Mouse (Mus musculus) cerebellum, postnatal 10 days (tissue): ENCODE measurements at regions not wholly inside any gene's neighbourhood (a gene's known extent, or its start where the extent isn't known, plus 50 kb on each side); places are given as distances from the start of the nearest gene placed in this dataset.

Source experiments
- DNase-seq, 2 experiments: peaks; one replicate each; pipeline ENCODE4 v3.0.0; 2021; ENCODE audit warnings: mixed read lengths in 2 of 2

DNA sequence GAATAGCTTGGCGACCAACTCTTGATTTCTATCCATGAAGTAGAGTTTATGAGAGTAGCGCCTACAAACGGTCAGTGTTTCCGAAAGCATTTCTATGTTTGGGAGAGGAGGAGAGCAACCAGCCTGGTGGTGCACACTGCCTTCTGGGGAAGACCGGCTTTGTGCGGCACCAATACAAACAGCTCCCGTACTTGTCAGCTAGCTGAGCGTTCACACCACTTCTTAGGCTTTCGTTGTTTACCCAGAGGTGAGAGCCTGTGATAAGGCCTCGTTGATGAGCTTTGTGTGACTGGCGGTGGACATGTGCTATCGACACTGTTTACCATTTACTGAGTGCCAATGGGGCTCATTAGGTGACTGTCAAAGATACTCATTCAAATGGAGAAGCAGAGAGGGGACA lies 162.0 kb downstream of the Chic2 start:
- DNase-seq, result no peak

DNA sequence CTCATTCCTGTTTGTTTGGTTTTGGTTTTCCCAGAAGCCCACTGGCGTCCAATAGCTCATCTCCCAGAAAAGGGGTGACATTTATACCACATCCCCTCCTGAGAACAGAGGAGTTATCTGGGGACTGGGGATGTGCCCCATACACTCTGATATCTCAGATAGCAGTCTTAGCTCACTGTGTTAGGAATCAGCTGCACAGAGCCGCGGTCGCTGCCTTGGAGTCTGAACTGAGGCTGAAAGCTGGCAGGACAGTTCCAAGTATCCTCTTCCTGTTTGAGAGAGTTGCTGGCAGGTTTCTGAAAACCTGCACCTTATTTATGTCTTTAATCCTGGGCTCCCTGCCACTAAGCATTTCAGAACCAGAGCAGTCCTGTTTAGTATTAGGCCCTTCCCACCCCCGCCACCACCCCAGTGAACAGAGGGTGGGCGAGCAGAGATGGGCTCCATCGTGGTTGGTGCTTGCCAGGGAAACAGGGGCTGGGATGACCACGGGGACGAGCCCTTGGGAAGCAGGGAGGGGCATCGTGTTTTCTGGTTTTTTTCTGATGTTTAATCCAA lies 163.8 kb downstream of the Chic2 start:
- no peak for DNase-seq

DNA sequence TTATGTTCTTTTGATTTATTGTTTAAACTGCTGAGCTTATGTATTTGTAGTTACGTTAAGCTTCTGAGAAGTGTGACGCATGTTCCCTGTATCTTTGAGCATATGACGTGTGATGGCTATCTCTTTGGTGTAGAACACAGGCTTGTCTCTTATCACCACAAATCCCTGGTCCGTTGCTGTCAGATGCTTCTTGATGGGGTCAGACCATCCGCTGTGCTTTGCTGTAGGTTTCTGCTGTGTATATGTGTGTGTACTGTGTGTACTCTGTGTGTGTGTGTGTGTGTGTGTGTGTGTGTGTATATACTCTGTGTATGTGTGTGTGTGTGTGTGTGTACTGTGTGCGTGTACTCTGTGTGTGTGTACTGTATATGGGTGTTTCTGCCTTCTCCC lies 164.5 kb downstream of the Chic2 start:
- DNase-seq, result no peak

DNA sequence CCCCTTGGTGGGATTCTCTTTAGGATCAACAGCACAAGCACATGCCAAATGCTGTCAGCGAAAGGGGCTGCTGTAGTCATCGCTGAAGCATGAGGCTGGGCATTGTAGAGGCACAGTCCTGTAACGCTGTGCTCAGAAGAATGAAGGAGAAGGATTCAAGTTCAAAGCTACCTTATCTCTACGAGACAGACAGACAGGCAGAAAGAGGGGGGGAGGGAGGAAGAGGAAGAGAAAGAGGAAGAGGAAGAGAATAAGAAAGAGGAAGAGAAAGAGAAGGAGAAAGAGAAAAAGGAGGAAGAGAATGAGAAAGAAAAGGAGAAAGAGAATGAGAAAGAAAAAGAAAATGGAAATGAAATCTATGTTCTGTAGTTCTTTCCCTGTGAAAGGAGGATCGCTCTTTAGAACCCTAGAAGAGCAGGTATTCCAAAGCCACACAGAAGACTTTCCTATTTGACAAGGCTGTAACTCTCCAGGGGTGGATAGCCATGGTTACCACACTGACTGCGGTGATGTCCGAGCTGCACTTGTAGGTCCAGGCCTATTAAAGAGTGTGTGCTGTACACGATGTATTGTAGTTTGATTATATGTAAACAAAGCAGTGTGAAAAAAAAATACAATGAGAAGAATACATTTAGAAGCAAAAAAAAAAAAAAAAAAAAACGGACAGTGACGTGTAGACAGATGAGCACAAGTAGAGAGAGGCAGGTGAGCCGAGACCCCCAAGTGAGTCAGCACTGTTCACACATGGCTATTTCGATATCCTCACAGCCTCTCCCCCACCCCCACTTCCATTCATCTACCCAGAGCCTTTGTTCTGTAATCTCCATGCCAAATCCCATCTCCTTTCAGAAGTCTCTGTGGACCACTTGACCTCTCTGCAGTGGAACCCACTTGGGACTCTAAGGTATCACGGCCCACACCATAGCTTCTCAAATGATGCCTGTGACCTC lies 165.2 kb downstream of the Chic2 start:
- DNase-seq, result no peak

DNA sequence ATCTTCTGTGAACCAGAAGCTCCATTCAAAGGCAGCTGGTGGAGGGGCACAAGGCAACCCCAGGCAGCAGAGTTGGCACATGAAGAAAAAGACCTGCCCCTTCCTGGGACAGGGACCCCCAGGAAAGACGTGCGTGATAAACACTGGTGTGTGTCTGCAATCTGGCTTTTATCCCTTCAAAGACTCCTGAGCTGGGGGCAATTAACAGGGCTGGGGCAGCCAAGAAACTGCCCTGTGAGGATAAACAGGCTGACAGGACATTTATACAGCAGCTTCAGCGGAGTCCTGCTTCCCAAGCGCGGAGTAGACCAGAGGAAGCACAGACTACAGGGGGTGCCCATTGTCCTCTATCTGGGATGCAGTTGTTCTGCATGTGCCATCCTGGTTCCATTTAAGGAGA lies 167.0 kb downstream of the Chic2 start:
- no peak for DNase-seq

DNA sequence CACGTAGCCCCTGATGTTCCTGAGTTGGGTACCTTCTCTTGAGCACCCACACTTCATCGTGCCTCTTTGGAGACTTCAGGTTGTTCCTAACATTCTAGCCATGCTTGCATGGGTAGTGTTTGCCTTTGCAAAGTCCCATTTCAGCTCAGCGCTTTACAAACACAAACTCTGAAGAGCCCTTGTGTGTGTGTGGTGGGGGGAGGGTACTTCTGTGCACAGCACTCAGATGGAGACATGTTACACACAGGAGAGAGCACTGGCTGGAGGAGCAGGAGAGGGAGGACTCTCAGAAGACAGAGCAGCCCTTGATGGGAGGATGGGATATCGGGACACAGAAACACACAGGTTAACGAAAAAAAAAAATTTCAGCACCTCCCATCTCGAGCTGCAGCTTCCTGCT lies 167.4 kb downstream of the Chic2 start:
- no peak for DNase-seq

DNA sequence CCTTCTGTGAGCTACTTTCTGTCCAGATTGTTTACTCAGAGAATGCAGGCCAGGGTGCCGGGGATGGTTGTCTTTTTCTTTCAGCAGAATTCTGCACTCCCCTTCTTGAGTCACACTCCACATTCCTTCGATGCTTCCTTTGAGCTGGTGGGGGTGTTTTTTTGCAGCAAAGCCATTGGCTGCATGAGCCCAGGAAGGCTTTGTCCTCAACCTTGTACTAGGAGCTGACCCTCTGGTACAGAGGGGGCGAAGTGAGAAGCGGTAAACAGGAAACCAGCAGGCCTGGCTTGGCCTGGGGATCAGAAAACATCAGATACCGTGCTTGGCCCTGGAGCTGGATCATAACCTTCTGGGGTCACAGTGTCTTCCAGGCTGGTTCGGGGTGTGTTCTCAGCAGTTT lies 169.9 kb downstream of the Chic2 start:
- no peak for DNase-seq

DNA sequence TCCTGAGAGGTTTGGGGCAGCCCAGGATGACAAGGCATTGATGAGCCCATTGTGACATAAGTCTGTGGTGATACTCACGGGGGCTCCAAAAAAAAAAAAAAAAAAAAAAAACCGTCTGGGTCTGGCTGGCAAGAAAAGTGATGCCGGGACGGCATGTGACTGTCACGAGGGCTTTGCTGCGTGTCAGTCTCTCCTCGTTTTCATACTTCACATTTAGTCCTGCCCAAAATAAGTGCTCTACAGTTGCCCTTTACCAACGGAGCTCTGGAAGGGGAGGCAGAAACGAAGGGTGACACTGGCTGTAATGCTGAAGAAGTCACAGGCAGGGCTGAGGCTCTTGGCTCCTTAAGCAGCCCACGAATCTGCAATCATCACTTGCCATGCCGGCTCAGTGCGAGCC lies 167.9 kb upstream of the Lnx1 start:
- no peak for DNase-seq

DNA sequence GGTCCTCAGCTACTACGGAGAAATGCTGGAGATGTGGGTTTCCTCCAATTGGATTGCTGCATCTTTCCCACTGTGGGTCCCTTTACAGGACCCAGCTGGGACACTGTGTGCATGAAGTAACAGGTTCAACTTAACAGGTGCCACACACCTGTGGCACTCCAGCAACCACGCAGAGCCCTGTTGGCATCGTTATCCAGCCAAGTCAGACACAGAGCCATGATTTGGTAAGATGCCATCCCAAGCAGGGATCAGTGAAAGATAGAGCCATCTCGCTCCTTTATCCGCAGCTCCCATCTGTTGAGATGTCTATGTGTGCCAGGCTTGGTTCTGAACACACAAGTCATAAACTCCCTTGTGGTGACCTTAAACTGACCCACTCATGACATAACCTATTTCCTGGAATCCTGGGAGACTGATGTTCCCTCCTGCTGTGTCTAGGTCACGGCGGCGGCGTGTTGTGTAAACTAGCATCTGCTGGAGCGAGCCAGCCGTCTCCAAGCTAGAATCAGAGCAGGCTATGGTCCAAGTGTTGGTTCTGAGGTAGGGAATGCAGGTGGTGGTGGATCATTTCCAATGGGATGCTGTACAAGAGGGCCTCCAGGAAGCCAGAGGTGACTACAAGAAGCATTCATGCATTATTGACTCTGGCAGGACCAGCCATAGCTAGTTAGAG lies 164.5 kb upstream of the Lnx1 start:
- DNase-seq, result peak; percentile 93

DNA sequence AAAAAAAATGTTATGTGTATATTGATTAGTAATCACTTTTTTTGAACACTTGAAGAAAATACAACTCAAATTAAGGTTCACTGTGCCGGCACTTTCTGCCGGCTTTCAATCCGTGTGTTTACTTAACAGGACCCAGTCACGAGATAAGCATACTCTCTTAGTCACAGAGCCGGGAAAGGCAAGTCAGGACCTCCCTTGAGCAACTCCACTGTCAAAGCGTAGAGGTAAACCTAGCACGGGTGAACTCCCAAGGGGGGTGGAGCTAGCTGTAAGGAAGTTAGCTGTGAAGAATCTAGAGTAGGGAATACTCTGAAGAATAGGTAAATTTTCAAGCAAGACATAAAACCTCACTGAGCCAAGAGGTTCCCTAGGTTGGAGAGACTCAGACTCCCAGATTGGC lies 164.0 kb upstream of the Lnx1 start:
- peak in 1 of 2 experiments; percentile 25 for DNase-seq

DNA sequence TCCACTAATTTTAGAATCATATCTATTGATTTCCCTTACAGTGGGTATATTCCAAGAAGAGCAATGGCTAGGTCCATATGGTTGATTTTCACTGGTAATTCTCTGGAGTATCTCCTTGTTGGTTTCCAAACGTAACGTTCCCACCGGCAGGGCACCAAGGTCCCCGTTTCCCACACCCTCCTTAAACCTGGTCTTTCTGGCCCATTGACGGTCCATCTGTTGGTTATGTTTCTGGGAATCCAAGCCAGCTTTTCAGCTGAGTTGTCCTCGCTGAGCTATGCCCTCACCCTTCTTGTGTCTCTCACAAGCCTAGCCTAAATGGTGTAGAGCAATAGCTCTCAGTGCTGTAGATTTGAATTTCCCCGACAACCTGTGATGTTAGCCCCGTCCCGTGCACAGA lies 162.7 kb upstream of the Lnx1 start:
- peak; percentile 75 to 80 for DNase-seq

DNA sequence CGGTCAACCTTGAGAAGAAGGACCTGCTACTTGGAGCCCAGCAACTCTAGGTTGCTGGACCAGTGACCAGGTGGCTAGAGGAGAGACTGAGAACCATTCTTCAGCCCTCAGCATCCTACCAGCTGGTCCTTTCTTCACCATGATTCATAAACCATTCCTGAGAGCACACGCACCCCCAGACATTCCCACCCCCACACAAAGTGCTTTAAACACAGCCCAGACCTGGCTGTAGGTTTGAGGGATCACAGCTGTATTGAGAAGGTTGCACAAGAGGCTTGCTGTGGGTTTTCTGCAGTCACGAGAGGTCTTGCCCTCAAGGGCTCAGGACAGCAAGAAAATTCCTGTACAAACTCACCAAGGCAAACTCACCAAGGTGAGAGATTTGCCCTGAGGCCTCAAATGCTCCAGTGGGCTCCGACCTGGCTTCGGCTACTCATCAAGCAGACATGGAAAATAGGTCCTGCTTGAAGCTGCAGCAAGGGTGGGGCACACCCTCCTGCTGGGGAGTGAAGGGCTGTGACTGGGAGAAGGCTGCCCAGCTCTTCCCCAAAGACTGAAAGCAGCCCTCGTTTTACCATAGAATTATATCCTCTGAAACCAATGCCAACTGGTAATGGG lies 161.9 kb upstream of the Lnx1 start:
- DNase-seq, result peak in 1 of 2 experiments; percentile 29

DNA sequence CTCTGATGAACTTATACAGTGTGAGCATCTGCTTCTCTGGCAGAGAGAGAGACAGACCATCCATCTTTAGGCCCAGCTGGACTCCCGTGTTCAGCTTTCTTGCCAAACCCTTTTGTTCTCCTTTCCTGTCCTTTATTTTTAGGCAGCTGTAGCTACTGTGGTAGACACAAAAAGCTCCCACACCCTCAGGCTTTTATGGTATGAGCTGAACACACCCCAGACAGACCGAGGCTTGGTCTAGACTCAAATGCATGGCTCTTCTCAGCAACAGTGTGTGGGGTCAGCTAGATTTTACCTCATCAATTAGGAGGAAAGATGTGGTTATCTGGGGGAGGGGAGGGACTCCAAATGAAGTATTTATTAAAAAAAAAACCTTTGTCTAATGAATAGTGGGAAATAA lies 158.6 kb upstream of the Lnx1 start:
- DNase-seq, result no peak

DNA sequence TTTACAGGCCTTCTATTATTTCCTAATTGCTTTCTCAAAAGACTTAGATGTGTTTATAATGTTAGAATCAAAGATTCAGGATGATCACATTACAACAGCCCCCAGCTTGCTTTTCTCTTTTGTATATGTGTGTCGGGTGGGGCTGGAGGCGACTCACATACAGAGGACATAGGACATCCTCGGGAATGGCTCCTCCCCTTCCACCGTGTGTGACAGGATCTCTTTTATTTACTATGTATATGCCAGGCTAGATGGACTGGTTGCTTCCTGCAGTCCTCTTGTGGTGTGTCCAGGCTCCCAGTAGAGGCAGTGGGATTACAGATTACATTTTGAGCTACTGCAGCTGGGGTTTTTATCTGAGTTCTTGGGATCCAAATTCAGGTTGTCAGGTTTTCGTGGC lies 155.1 kb upstream of the Lnx1 start:
- DNase-seq, result no peak

DNA sequence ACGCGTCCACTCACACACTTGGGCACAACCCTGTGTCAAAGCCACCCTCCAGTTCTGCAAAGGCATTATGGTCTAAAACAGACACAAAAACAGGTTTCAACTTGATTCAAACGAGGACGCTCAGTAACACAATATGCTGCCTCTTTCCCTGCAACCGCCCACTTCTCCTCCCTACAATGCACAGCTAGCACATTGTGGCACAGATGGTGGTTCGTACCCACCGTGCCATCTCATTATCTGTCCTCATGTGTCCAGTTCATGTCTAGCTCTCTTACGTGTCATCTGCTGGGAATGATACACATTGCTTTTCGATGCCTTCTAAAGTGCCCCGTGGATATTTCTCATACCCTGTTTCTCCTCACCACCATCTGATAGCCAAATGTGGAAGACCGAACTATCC lies 154.4 kb upstream of the Lnx1 start:
- DNase-seq, result peak; percentile 31 to 64

DNA sequence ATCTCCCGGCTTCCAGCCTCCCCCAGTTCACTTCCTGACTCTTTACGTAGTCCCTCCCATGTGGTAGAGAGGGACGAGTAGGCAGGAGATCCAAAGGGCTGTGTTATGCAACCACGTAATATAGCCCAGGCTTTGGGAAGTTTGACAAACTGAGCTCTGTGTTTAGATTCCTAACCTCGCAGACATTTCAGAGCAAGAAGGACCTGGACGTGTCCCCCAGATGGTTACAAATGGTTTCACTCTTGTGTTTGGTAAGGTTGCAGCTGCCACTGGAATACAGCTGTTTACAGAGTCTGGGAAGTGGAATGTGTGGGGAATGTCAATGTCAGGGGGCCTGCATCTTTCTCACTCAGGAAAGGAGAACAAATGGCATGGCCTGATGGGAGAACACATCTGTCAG lies 145.1 kb upstream of the Lnx1 start:
- no peak for DNase-seq

DNA sequence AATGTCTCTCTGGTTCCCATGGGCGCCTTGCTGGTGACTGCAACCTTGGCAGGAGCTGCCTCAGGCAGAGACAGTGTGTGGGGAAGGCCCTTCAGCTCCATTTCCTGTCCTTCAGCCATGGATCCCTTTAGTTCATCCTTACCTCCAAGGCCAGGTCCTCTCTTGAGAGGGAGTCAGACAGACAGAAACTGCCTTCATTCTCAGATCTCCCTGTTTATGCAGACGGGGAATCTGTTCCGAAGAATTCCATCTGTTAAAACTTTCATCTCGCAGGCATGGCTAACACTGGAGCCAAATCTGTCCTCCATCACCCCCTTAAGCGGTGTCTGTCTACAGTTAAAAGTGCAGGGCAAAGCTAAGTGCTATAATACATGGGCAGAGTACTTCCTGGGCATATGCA lies 144.0 kb upstream of the Lnx1 start:
- DNase-seq, result no peak

DNA sequence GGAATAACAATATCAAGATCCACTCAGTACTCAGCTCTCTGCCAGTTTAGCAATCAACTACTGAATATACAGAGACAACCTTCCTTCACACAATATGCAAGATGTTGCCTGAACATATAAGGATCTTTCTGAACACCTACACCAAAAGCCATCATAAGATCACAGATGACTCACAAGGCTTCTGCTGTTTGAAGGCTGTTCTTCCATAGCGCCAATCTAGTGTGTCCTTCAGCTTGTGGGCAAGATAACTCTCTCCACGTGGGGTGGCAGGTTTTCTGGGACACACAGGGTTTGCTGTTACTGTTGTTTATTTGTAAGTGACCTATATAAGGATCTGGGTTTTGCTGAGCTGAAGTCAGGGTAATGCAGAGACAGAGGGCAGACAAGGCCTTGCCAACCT lies 131.7 kb upstream of the Lnx1 start:
- DNase-seq, result no peak

DNA sequence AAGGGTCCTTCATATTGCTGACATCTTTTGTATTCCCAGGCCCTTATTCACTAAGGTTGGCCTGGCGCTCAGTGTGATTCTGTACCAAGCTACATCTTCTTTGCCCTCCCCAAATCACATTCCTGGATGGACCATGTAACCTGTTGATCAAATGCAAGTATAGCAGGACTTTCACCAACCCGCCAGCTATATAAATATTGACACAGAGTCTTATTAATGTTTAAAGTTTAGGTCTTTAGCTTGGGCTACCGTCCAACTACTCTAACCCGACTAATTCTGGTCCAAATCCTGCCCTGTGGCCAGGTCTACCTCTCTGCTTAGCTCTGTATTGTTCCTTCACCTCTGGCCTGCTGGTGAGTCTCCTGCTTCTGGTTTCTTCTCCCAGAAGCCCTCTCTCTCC lies 131.2 kb upstream of the Lnx1 start:
- DNase-seq, result no peak

DNA sequence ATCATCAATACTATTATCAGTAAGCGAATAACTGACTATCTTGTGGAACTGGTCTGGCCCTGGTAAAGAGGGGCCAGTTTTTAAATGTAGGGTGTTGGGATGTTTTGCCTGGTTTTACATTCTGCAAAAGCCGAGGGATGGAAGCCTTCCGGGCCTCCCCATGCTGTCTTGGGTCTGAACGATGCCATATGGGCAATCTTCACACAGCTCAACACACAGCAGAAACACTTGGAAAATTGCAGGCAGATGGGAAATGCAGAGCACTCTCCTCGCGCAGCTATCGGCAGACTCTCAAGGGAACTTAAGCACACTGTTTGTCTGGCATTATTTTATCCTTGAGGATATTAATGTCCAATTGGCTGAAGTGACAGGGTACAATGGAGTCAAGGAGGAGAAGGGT lies 129.3 kb upstream of the Lnx1 start:
- peak in 1 of 2 experiments; percentile 37 for DNase-seq

DNA sequence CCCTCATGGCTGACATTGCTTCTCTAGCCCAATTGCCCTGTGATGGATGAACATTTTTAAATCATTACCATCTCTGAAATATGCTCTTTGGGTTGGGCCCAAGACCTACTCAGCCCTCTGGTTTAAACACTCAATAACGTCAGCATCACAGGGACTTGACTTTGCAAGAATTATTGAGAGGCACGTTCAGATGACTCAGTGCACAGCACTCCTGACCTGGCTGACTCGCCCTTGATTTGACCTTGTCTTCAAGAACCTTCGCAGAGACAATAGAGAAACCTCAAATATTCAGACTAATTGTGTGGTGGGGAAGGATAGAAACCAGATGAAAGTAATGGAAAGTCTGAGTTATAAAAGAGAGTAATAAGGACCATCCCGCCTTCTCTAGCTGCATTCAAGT lies 127.9 kb upstream of the Lnx1 start:
- DNase-seq, result no peak

DNA sequence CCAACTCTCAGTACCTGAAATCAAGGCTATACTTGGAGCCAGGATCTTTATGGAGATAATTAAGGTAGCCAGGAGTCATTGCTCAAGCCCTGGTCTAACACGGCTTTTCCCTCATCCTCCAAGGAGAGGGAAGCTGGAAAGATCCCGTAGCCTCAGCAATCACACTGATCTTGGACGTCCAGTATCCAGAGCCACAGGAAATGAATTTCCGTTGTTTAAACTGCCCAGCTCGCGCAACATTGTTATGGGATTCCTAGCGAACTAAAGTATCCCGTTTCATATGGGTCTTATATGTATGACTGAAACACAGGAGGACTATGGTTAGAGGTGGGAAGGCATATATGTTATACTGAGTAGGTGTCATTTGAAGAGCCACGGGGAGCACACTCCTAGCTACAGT lies 126.3 kb upstream of the Lnx1 start:
- DNase-seq, result no peak

DNA sequence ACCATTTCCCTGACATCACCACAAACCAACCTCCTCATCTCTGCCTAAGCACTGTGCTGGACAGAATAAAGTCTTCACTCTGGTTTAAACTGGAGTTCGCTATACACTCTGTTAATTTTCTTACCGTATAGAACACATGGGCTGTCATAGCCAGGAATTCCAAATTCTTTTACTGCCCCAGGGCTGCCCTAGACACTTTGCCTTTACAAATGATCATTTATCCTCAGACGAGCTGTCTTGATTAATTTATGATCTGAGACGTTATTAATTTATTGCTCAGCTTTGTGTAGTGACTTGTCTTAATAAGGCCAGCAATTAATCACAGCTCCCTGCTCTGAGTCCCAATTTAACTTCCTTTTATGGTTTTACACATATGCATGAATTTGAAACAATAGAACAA lies 125.2 kb upstream of the Lnx1 start:
- DNase-seq, result no peak
